Mouse (Mus musculus): ENCODE measurements at regions not wholly inside any gene's neighbourhood (a gene's known extent, or its start where the extent isn't known, plus 50 kb on each side); places are given as distances from the start of the nearest gene placed in this dataset.

DNA sequence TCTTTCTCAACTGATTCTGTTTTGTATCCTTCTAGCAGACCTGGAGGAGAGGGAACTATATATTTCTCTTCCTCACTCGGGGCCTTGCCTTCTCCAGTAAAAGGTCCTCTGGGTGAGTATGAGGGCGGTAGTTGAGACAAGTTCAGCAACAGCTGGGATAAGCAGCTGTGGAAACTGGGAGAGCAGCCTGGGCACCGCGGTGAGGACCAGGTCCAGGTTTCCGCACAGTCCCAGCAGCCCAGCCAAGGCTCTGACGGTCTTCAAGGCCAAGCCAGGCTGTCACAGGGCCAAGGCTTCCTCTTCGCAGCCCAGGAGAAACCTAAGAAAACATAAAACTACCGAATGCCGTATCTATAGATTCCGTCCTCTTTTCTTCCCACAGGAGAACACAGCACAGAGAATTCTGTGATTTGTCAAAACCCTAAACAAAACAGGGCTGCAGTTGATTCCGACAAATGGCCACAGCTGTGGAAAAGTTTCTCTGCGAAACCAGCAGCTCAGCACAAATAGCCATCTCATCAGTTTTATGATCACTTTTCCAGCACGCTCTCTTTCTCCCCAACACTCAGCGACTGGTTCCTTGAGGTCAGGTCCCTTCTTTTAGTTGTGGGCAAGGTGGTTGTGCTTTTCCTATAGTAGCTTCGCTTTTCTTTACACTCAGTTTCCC, 55.5 kb upstream of the Marcks start:
- TF ChIP-seq CTCF (conservative IDR thresholded peaks at IDR 0.05; ENCODE audit: insufficient read depth, insufficient read length, low read depth, low read length) (no peak), POLR2A (IDR thresholded peaks at IDR 0.05; ENCODE audit: low read depth, low read length) (no peak)

Data from kidney, adult 2 months (tissue).